Mouse (Mus musculus) erythroblast, embryonic 14.5 days (primary cell): Measurements from ENCODE around the gene Tmem63a.
"Not testable (repeated sequence)": the region's sequence is repeated elsewhere in the genome, so short reads cannot be mapped to it uniquely, and the experiment has no call there.

ENCODE experiments used
- GATA1 ChIP-seq: IDR thresholded peaks from 2 replicates; pipeline ENCODE4 v1.6.1; 2012; ENCODE audit warnings: low read length, inconsistent platforms, mixed read lengths
- TAL1 ChIP-seq: IDR thresholded peaks from 3 replicates; pipeline ENCODE4 v1.6.1; 2012; ENCODE audit warnings: low read length, inconsistent platforms, mixed read lengths

GRCm38 (mm10) chr1:180938781-180939180 is 3.4 kb upstream of the Tmem63a start:
- not testable (repeated sequence) for TF ChIP-seq GATA1, TAL1
